Mouse (Mus musculus) heart, embryonic 16.5 days (tissue): Measurements from ENCODE around the gene Tnrc18. TPM values are rescaled to one million over a fixed set of nuclear protein-coding genes. Genes with fewer than 3 reads are reported as not detected.

ENCODE experiments used
- ATAC-seq: fragments of 200-750 bp; cut with Nextera tagmentation; replicated peaks from 2 replicates; pipeline ENCODE4 v1.8.0; 2017; ENCODE audit warnings: moderate number of reproducible peaks; ENCODE audit not compliant: insufficient read depth, low FRiP score; ENCODE audit errors: extremely low read depth
- H3K27ac ChIP-seq: fragments of 300-500 bp; sonication (generic); 2 replicates; pipeline ENCODE4 v1.5.1; 2014; ENCODE audit warnings: mild to moderate bottlenecking, low read length, control low read depth, moderate library complexity
- H3K27me3 ChIP-seq: fragments of 300-500 bp; sonication (generic); 2 replicates; pipeline ENCODE4 v1.6.1; 2014; ENCODE audit warnings: low read length, mixed read lengths; ENCODE audit not compliant: control insufficient read depth, insufficient read depth
- H3K36me3 ChIP-seq: fragments of 300-500 bp; sonication (generic); 2 replicates; pipeline ENCODE4 v1.6.1; 2014; ENCODE audit not compliant: control insufficient read depth, insufficient read depth
- H3K4me1 ChIP-seq: fragments of 300-500 bp; sonication (generic); 2 replicates; pipeline ENCODE4 v1.6.1; 2014; ENCODE audit warnings: low read length, mixed read lengths; ENCODE audit not compliant: control insufficient read depth, insufficient read depth
- H3K4me2 ChIP-seq: fragments of 300-500 bp; sonication (generic); 2 replicates; pipeline ENCODE4 v1.6.1; 2014; ENCODE audit warnings: low read depth, mild to moderate bottlenecking, control low read depth, low read length
- H3K4me3 ChIP-seq: fragments of 300-500 bp; sonication (generic); 2 replicates; pipeline ENCODE4 v1.5.1; 2014; ENCODE audit warnings: mild to moderate bottlenecking, control low read depth, low read length
- H3K9ac ChIP-seq: fragments of 300-500 bp; sonication (generic); 2 replicates; pipeline ENCODE4 v1.6.1; 2014; ENCODE audit warnings: low read length, control low read depth
- H3K9me3 ChIP-seq: fragments of 300-500 bp; sonication (generic); replicated peaks from 2 replicates; pipeline ENCODE4 v1.6.1; 2016; ENCODE audit warnings: low read length; ENCODE audit not compliant: control insufficient read depth
- WGBS: fragments of 180-500 bp; shearing (Covaris S2); extraction: QIAGEN DNeasy Blood & Tissue Kit; methylation state at CpG from one replicate; pipeline ENCODE4 v1.1.7; 2014; 5-methylcytosine and 5-hydroxymethylcytosine counted together
- polyA plus RNA-seq: library from polyadenylated mRNA; unstranded; fragments of >200 nt; fragmentation: Nextera tagmentation; extraction: Ambion mirVana; gene quantifications from 2 replicates; pipeline ENCODE4 v1.2.1, GENCODE M21; 2015

The Tnrc18 gene
- polyA plus RNA-seq, 1 experiment from 2014 or later = 17.6 TPM

DNA sequence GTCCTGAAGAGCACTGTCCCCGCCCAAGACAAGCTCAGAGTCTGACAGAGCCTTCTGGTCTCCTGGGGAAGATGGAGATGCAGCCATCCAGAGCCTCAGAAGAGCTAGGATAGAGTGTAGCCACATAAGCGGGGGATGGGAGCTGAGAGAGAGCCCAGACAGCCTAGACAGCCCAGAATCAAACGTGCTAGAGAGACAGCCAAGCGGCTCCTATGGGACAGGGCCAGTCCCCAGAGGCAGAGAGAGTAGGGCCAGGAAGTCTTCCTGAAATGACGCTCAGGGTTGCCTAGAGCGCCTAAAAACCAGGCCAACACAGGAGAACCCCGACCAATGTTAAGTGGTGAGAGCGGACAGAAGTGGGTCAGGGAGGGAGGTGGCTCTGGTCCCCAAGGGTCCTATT lies 39.3 kb downstream of the Tnrc18 start:
- Histone ChIP-seq H3K36me3 (peaks cover 28% of the 10 kb centered on the region), H3K4me2 (no peak overlapping the region), H3K9me3 (no peaks in the 10 kb centered on the region), H3K4me3 (no peak overlapping the region), H3K27me3 (no peaks in the 10 kb centered on the region), H3K4me1 (peaks cover 17% of the 10 kb centered on the region), H3K27ac (peak overlapping the region; percentile 19; the same call in 1 of the 2 replicates), H3K9ac (0 out of 2 replicates have a peak overlapping the region, but pooled peaks have one; percentile 9)
- no peak for ATAC-seq
- 65% methylated on average over 8 of the region's 8 CpGs for WGBS

GRCm38 (mm10) chr5:142776080-142776479 lies 41.4 kb downstream of the Tnrc18 start:
- H3K4me2 ChIP-seq = no peak overlapping the region
- H3K9ac ChIP-seq = no peak overlapping the region
- no peak overlapping the region for H3K4me3 ChIP-seq
- WGBS = 83% methylated on average over 13 of the region's 13 CpGs
- peaks cover 42% of the 10 kb centered on the region for H3K36me3 ChIP-seq
- peaks cover 19% of the 10 kb centered on the region for H3K4me1 ChIP-seq
- H3K9me3 ChIP-seq = no peaks in the 10 kb centered on the region
- no peaks in the 10 kb centered on the region for H3K27me3 ChIP-seq
- ATAC-seq = no peak
- no peak overlapping the region for H3K27ac ChIP-seq

- Histone ChIP-seq H3K4me3 (no peak overlapping the region), H3K27ac (no peak overlapping the region), H3K4me1 (peaks cover 19% of the 10 kb centered on the region), H3K4me2 (no peak overlapping the region), H3K9me3 (no peaks in the 10 kb centered on the region), H3K27me3 (no peaks in the 10 kb centered on the region), H3K9ac (no peak overlapping the region), H3K36me3 (peaks cover 42% of the 10 kb centered on the region)
- ATAC-seq = no peak
- WGBS = 85% methylated on average over 5 of the region's 5 CpGs
Observed at GRCm38 (mm10) chr5:142774771-142775170, 42.7 kb downstream of the Tnrc18 start.

DNA sequence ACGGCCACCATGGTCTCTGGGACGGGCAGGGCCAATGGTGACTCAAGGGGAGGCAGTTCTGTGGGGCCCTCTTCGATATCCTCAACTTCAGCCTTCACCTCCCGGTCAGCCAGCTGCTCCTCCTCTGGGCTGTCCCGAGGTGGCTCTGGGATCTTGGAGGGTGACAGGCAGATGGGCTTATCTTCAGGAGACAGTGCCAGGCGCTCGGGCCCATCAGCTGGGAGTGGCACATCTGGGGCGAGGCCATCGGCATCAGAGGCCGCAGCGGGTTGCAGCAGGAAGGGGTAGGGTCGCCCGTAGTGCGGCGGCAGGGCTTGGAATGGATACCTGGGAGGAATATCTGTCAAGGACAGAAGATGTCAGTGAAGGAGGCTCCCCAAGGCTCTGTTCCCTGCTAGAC lies 45.5 kb downstream of the Tnrc18 start:
- Histone ChIP-seq H3K4me1 (peaks cover 32% of the 10 kb centered on the region), H3K27me3 (no peaks in the 10 kb centered on the region), H3K4me3 (no peak overlapping the region), H3K27ac (no peak overlapping the region), H3K9me3 (no peaks in the 10 kb centered on the region), H3K4me2 (no peak overlapping the region), H3K9ac (no peak overlapping the region), H3K36me3 (peaks cover 42% of the 10 kb centered on the region)
- no peak for ATAC-seq
- WGBS = 72% methylated on average over 15 of the region's 15 CpGs

DNA sequence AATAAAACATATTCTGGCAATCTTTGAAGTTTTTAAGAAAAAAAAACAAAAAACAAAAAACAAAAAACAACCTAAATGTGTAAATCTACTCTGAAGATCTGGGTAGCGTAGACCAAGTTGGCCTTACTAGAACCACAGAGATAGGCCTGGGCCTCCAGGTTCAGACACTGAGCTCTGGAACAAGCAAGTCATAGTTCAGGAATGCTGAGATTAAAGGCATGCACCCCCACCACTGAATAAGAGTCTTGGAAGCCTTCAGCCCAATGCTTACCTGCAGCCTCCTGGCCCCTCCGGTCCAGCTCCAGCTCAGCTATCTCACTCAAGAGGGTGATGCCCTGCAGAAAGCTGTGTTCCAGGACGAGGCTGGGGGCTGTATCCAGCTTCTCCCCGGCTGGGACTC lies 46.4 kb downstream of the Tnrc18 start:
- 0 out of 2 replicates have a peak overlapping the region, but pooled peaks have one; percentile 41 for H3K27ac ChIP-seq
- no peaks in the 10 kb centered on the region for H3K27me3 ChIP-seq
- no peaks in the 10 kb centered on the region for H3K9me3 ChIP-seq
- WGBS = 44% methylated on average over 4 of the region's 4 CpGs
- H3K4me3 ChIP-seq = no peak overlapping the region
- peaks cover 32% of the 10 kb centered on the region for H3K4me1 ChIP-seq
- H3K4me2 ChIP-seq = no peak overlapping the region
- H3K36me3 ChIP-seq = peaks cover 41% of the 10 kb centered on the region
- no peak for ATAC-seq
- H3K9ac ChIP-seq = peak overlapping the region; percentile 33; the same call in 1 of the 2 replicates

DNA sequence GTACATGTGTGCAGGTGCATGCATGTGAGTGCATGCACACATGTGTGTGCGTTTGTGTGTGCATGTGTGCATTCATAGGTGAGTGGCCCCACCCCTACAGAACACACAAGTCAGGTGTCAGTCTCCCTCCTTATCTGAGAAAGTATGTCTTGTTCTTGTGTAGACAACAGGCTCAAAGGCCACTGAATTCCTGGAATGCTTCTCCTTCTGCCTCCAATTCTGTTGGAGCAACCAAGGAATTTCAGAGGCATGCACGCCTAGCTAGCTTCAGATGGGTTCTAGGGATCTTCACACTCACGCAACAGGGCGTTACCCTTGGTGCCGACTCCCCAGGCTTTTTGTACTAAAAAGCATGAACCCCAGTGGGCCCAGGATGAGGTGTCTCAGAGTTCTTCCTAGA lies 47.8 kb downstream of the Tnrc18 start:
- H3K9me3 ChIP-seq = no peaks in the 10 kb centered on the region
- no peak for ATAC-seq
- peak overlapping the region; percentile 4 for H3K27ac ChIP-seq
- H3K4me3 ChIP-seq = no peak overlapping the region
- H3K4me2 ChIP-seq = no peak overlapping the region
- H3K4me1 ChIP-seq = peaks cover 32% of the 10 kb centered on the region
- H3K36me3 ChIP-seq = peaks cover 37% of the 10 kb centered on the region
- 38% methylated on average over 5 of the region's 5 CpGs for WGBS
- H3K27me3 ChIP-seq = no peaks in the 10 kb centered on the region
- H3K9ac ChIP-seq = no peak overlapping the region

DNA sequence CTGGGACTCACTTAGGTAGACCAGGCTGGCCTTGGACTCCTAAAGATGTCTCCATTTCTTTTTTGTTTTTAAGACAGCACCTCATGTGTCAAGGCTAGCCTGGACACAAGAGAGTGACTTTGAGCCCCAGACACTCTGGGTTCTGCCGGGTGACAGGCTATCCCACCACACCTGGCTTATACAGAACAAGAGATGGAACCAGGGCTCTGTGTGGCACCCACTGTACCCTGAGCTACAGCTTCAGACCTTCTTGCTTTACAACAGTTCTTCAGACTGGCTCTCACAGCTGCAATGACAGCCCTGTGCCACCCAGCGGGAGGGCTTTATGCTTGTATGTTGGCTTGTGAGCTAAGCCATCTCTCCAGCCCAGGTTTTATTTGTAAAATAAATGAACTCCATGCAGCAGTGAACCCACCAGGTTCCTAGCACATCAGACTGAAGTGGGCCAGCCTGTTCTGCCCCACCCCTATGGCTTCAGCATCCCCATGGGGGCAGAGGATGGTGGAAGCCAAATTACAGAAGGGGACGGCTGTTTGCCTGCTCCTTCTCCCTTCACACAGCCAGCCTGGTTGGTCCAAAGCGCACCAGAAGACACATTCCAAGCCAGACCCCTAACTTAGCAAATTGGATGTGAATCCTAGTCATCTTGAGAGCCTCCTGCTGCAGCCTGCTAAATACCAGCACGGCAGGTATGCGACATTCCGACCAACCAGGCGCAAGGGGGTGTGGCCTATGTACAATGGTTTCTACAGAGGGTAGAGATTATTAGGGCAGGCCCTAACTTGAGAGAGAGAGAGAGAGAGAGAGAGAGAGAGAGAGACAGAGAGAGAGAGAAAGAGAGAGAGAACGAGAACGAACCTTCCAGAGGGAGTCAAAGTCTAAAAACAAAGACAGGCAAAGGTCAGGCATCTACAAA lies 48.9 kb downstream of the Tnrc18 start:
- H3K36me3 ChIP-seq = peaks cover 35% of the 10 kb centered on the region
- H3K4me3 ChIP-seq = no peak overlapping the region
- H3K4me2 ChIP-seq = no peak overlapping the region
- peak overlapping the region; percentile 52 for H3K27ac ChIP-seq
- no peak for ATAC-seq
- H3K27me3 ChIP-seq = no peaks in the 10 kb centered on the region
- no peaks in the 10 kb centered on the region for H3K9me3 ChIP-seq
- WGBS = 48% methylated on average over 10 of the region's 10 CpGs
- no peak overlapping the region for H3K9ac ChIP-seq
- H3K4me1 ChIP-seq = peaks cover 32% of the 10 kb centered on the region

DNA sequence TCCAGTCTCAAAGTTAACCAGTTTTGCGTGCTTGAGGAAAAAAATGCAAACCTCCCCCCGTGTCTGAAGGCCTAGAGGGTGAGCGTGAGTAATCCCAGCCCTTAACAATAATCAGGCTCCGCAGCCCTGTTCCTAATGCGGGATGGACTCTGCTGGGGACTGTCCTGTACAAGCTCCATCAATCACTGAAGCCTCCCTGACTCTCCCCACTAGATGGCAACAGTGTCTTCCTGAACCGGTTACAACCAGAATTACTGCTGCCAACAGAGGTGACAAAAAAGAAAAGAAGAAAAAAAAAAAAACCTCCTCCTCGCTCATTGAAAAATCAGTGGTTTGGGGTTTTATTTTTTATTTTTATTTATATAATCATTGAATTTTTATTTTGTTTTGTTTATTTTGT lies 49.5 kb downstream of the Tnrc18 start:
- 13% methylated on average over 7 of the region's 7 CpGs for WGBS
- H3K27me3 ChIP-seq = no peaks in the 10 kb centered on the region
- H3K9ac ChIP-seq = no peak overlapping the region
- 0 out of 2 replicates have a peak, but pooled peaks have one; percentile 42 for ATAC-seq
- peaks cover 32% of the 10 kb centered on the region for H3K4me1 ChIP-seq
- peaks cover 32% of the 10 kb centered on the region for H3K36me3 ChIP-seq
- no peak overlapping the region for H3K27ac ChIP-seq
- H3K4me3 ChIP-seq = no peak overlapping the region
- H3K4me2 ChIP-seq = no peak overlapping the region
- no peaks in the 10 kb centered on the region for H3K9me3 ChIP-seq

- WGBS = 76% methylated on average over 3 of the region's 3 CpGs
- no peaks in the 10 kb centered on the region for H3K9me3 ChIP-seq
- ATAC-seq = no peak
Observed at GRCm38 (mm10) chr5:142766708-142767107, 50.8 kb downstream of the Tnrc18 start.

More at GRCm38 (mm10) chr5:142766708-142767107, 50.8 kb downstream of the Tnrc18 start:
- H3K4me3 ChIP-seq = no peak overlapping the region
- H3K4me1 ChIP-seq = peaks cover 28% of the 10 kb centered on the region
- H3K9ac ChIP-seq = no peak overlapping the region
- no peak overlapping the region for H3K4me2 ChIP-seq
- H3K27me3 ChIP-seq = no peaks in the 10 kb centered on the region
- peaks cover 38% of the 10 kb centered on the region for H3K36me3 ChIP-seq
- no peak overlapping the region for H3K27ac ChIP-seq
